Mouse (Mus musculus): ENCODE data around the gene Gm17660. TPM values are rescaled to one million over a fixed set of nuclear protein-coding genes. Genes with fewer than 3 reads are reported as not detected.

The Gm17660 gene
- polyA plus RNA-seq, 1 experiment from 2014 or later = not detected

DNA sequence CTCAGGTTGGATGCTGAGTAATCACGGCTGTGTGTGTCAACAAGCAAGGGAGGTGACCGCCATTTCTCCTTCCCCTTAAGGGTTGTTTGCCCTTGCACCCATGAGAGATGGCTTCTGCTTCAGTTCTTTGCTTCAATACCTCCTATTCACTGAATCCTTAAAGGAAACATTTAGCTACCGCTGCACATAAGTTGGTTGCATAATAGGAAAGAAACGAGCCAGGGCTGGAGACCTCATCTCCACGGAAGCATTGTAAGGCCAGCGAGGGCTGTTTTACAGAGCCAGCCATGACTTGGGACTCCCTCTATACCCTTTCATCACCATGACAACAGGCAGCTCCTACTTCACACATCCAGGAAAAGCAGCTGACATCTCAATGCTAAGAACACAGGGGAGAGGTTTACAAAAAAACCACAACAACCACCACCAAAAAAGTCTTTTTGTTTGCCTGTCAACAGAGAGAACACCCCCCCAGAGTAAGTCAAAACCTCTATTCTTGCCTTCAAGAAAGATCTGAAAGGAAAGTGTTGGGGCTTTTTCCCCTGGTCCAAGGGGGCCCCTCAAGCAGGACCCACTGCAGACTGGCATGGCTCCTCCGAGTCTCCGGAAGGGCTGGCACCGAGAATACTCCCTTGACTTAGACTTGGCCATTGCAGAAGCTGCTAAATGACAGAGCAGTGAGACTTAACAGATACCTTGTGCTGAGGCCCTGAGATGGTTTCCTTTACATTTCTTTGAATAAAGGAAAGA, 32.9 kb upstream of the Gm17660 start:
- H3K4me2 ChIP-seq (ENCODE audit: low read depth) = peak overlapping the region; percentile 27
- peak; percentile 73 for ATAC-seq (ENCODE audit: insufficient read depth, low FRiP score, low TSS enrichment)

GRCm38 (mm10) chr5:104109516-104109915, 32.1 kb upstream of the Gm17660 start:
- no peaks in the 10 kb centered on the region for H3K27me3 ChIP-seq (ENCODE audit: control insufficient read depth, insufficient read depth, low read length)
- H3K4me3 ChIP-seq (ENCODE audit: low read depth, low read length) = no peak overlapping the region
- ATAC-seq (ENCODE audit: insufficient read depth, low FRiP score, low TSS enrichment) = 0 out of 2 replicates have a peak, but pooled peaks have one; percentile 31
- 14% methylated on average over 3 of the region's 3 CpGs for WGBS
- peak overlapping the region; percentile 75 for H3K27ac ChIP-seq (ENCODE audit: low read depth, low read length)
- H3K4me1 ChIP-seq (ENCODE audit: control insufficient read depth, insufficient read depth, low read length) = peaks cover 58% of the 10 kb centered on the region
- no peaks in the 10 kb centered on the region for H3K9me3 ChIP-seq (ENCODE audit: control insufficient read depth, low read length)
- peak overlapping the region; percentile 30 for H3K4me2 ChIP-seq (ENCODE audit: low read depth)
- peak overlapping the region; percentile 49; the same call in 1 of the 2 replicates for H3K9ac ChIP-seq (ENCODE audit: low read length)
- DNase-seq (ENCODE audit: low spot score) = peak; percentile 65
- no peaks in the 10 kb centered on the region for H3K36me3 ChIP-seq (ENCODE audit: control insufficient read depth, insufficient read depth, low read length)

More for the DNA sequence above, 32.9 kb upstream of the Gm17660 start:
- no peak overlapping the region for H3K4me3 ChIP-seq (ENCODE audit: low read depth, low read length)
- WGBS = 9% methylated on average over 9 of the region's 9 CpGs
- H3K27ac ChIP-seq (ENCODE audit: low read depth, low read length) = peak overlapping the region; percentile 75
- peaks cover 58% of the 10 kb centered on the region for H3K4me1 ChIP-seq (ENCODE audit: control insufficient read depth, insufficient read depth, low read length)
- no peaks in the 10 kb centered on the region for H3K36me3 ChIP-seq (ENCODE audit: control insufficient read depth, insufficient read depth, low read length)
- no peaks in the 10 kb centered on the region for H3K27me3 ChIP-seq (ENCODE audit: control insufficient read depth, insufficient read depth, low read length)
- H3K9me3 ChIP-seq (ENCODE audit: control insufficient read depth, low read length) = no peaks in the 10 kb centered on the region
- peak; percentile 73 for DNase-seq (ENCODE audit: low spot score)
- peak overlapping the region; percentile 37; the same call in 1 of the 2 replicates for H3K9ac ChIP-seq (ENCODE audit: low read length)

DNA sequence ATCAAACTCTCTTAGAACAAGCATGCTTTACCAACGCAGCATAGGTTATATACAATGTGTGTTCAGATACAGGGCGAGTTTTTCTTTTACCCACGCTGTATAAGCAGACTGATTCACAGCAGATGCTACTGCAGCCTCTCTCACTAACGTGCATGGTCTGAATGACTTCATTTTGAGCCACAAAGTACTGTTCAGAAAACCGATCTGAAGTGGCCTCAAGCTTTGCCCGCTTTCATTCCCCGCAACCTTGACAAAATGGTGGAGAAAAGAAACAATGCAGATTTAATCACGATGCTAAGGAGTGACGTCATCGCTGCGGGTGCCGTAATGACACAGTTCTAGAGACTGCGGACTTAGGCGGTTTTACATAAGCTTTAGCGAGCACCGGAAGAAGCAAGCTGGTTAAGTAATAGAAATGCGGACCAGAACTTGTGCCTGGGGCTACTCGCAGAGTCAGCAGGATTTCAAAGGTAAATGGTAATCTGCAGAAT, 31.5 kb upstream of the Gm17660 start:
- H3K36me3 ChIP-seq (ENCODE audit: control insufficient read depth, insufficient read depth, low read length) = no peaks in the 10 kb centered on the region
- ATAC-seq (ENCODE audit: insufficient read depth, low FRiP score, low TSS enrichment) (peak; percentile 51), DNase-seq (ENCODE audit: low spot score) (peak; percentile 69)
- H3K4me1 ChIP-seq (ENCODE audit: control insufficient read depth, insufficient read depth, low read length) = peaks cover 58% of the 10 kb centered on the region
- peak overlapping the region; percentile 30 for H3K4me2 ChIP-seq (ENCODE audit: low read depth)
- H3K9me3 ChIP-seq (ENCODE audit: control insufficient read depth, low read length) = no peaks in the 10 kb centered on the region
- H3K9ac ChIP-seq (ENCODE audit: low read length) = peak overlapping the region; percentile 49; the same call in 1 of the 2 replicates
- 0 out of 2 replicates have a peak overlapping the region, but pooled peaks have one; percentile 10 for H3K4me3 ChIP-seq (ENCODE audit: low read depth, low read length)
- no peaks in the 10 kb centered on the region for H3K27me3 ChIP-seq (ENCODE audit: control insufficient read depth, insufficient read depth, low read length)
- peak overlapping the region; percentile 75 for H3K27ac ChIP-seq (ENCODE audit: low read depth, low read length)
- 17% methylated on average over 18 of the region's 18 CpGs for WGBS

- Histone ChIP-seq H3K4me1 (ENCODE audit: control insufficient read depth, insufficient read depth, low read length) (peaks cover 53% of the 10 kb centered on the region), H3K4me3 (ENCODE audit: low read depth, low read length) (no peak overlapping the region), H3K4me2 (ENCODE audit: low read depth) (peak overlapping the region; percentile 30), H3K27me3 (ENCODE audit: control insufficient read depth, insufficient read depth, low read length) (no peaks in the 10 kb centered on the region), H3K9me3 (ENCODE audit: control insufficient read depth, low read length) (no peaks in the 10 kb centered on the region), H3K36me3 (ENCODE audit: control insufficient read depth, insufficient read depth, low read length) (no peaks in the 10 kb centered on the region), H3K9ac (ENCODE audit: low read length) (no peak overlapping the region), H3K27ac (ENCODE audit: low read depth, low read length) (peak overlapping the region; percentile 75)
- WGBS = 37% methylated on average over 11 of the region's 11 CpGs
- DNase-seq (ENCODE audit: low spot score) = peak; percentile 75
- peak; percentile 68 for ATAC-seq (ENCODE audit: insufficient read depth, low FRiP score, low TSS enrichment)
Measured at GRCm38 (mm10) chr5:104108127-104108875, 30.9 kb upstream of the Gm17660 start.

- Histone ChIP-seq H3K4me1 (ENCODE audit: control insufficient read depth, insufficient read depth, low read length) (peaks cover 31% of the 10 kb centered on the region), H3K9me3 (ENCODE audit: control insufficient read depth, low read length) (no peaks in the 10 kb centered on the region), H3K36me3 (ENCODE audit: control insufficient read depth, insufficient read depth, low read length) (no peaks in the 10 kb centered on the region), H3K4me3 (ENCODE audit: low read depth, low read length) (no peak overlapping the region), H3K27ac (ENCODE audit: low read depth, low read length) (peak overlapping the region; percentile 27; the same call in 1 of the 2 replicates), H3K9ac (ENCODE audit: low read length) (no peak overlapping the region), H3K27me3 (ENCODE audit: control insufficient read depth, insufficient read depth, low read length) (no peaks in the 10 kb centered on the region), H3K4me2 (ENCODE audit: low read depth) (no peak overlapping the region)
- WGBS = 44% methylated on average over 2 of the region's 2 CpGs
- ATAC-seq (ENCODE audit: insufficient read depth, low FRiP score, low TSS enrichment) (no peak), DNase-seq (ENCODE audit: low spot score) (no peak)
Measured at GRCm38 (mm10) chr5:104104111-104104510, 26.7 kb upstream of the Gm17660 start.

- ATAC-seq (ENCODE audit: insufficient read depth, low FRiP score, low TSS enrichment) = no peak
- H3K9ac ChIP-seq (ENCODE audit: low read length) = no peak overlapping the region
- 0 out of 2 replicates have a peak overlapping the region, but pooled peaks have one; percentile 34 for H3K27ac ChIP-seq (ENCODE audit: low read depth, low read length)
- 77% methylated on average over 4 of the region's 4 CpGs for WGBS
- peaks cover 22% of the 10 kb centered on the region for H3K4me1 ChIP-seq (ENCODE audit: control insufficient read depth, insufficient read depth, low read length)
- no peaks in the 10 kb centered on the region for H3K36me3 ChIP-seq (ENCODE audit: control insufficient read depth, insufficient read depth, low read length)
- H3K4me2 ChIP-seq (ENCODE audit: low read depth) = no peak overlapping the region
- no peaks in the 10 kb centered on the region for H3K27me3 ChIP-seq (ENCODE audit: control insufficient read depth, insufficient read depth, low read length)
- H3K9me3 ChIP-seq (ENCODE audit: control insufficient read depth, low read length) = no peaks in the 10 kb centered on the region
- H3K4me3 ChIP-seq (ENCODE audit: low read depth, low read length) = no peak overlapping the region
- DNase-seq (ENCODE audit: low spot score) = no peak
Measured at GRCm38 (mm10) chr5:104103171-104103570, 25.8 kb upstream of the Gm17660 start.

DNA sequence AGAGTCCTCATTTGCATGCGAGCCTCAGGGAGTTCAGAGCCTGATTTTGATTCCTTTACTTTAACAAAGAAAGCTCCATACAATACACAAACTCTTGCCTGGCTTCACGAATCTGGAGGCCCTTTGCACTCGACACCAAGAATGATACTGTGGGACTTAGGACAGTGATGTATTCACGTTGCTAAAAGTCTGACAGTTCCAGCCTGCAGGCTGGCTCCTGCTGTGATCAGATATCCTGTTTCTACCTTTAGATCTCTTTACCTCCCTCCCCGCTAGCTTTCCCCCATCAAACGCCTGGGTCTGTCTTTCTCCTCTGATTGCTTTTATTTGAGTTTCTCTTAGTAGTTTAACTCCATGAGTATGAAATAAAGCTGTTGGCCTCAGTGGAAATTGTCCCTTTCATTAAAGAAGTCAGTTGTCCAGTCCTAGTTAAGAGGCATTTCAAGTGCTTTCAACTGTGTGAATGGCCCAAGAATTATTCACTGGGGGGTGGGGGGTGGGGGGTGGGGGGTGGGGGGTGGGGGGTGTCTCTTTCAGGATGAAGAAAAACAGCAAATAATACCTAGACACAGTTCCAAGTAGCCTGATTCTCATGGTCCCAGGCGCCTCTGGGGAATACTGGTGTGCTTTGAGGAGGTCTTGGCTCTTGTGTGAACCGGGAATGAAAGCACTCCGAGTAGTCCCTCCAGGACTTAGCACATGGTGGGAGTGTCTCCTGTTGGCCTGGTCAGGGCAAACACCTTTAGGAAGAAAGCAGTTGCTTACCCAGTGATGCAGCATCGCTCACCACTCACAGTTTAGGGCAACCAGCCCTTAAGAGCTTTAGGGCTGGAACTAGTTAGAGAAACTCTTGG, 24.5 kb upstream of the Gm17660 start:
- Histone ChIP-seq H3K27ac (ENCODE audit: low read depth, low read length) (peak overlapping the region; percentile 80), H3K9ac (ENCODE audit: low read length) (no peak overlapping the region), H3K4me3 (ENCODE audit: low read depth, low read length) (no peak overlapping the region), H3K9me3 (ENCODE audit: control insufficient read depth, low read length) (no peaks in the 10 kb centered on the region), H3K27me3 (ENCODE audit: control insufficient read depth, insufficient read depth, low read length) (no peaks in the 10 kb centered on the region), H3K4me1 (ENCODE audit: control insufficient read depth, insufficient read depth, low read length) (peaks cover 16% of the 10 kb centered on the region), H3K36me3 (ENCODE audit: control insufficient read depth, insufficient read depth, low read length) (no peaks in the 10 kb centered on the region), H3K4me2 (ENCODE audit: low read depth) (no peak overlapping the region)
- 12% methylated on average over 10 of the region's 10 CpGs for WGBS
- DNase-seq (ENCODE audit: low spot score) (peak; percentile 44), ATAC-seq (ENCODE audit: insufficient read depth, low FRiP score, low TSS enrichment) (peak; percentile 56)

Data from neural tube, embryonic 11.5 days (tissue).